Mouse (Mus musculus): ENCODE measurements at regions not wholly inside any gene's neighbourhood (a gene's known extent, or its start where the extent isn't known, plus 50 kb on each side); places are given as distances from the start of the nearest gene placed in this dataset.
A peak's percentile ranks its signal among the peaks of the same experiment; 100 is the strongest.

GRCm38 (mm10) chr4:93486455-93486854 is 151.1 kb upstream of the Tusc1 start:
- 81% methylated on average over 1 of the region's 1 CpGs for WGBS
- no peak for ATAC-seq

GRCm38 (mm10) chr4:93481247-93481646 is 145.9 kb upstream of the Tusc1 start:
- no peak overlapping the region for H3K27ac ChIP-seq (ENCODE audit: low read length)
- H3K36me3 ChIP-seq (ENCODE audit: control insufficient read depth, insufficient read depth, low read length) = no peaks in the 10 kb centered on the region
- no peak overlapping the region for H3K4me3 ChIP-seq (ENCODE audit: low read length)
- H3K4me1 ChIP-seq (ENCODE audit: control insufficient read depth, insufficient read depth, low read length) = no peaks in the 10 kb centered on the region
- peak; percentile 53; the same call in 1 of the 2 replicates for ATAC-seq
- H3K9me3 ChIP-seq (ENCODE audit: control insufficient read depth, low read length) = no peaks in the 10 kb centered on the region
- H3K9ac ChIP-seq (ENCODE audit: low read depth, low read length) = no peak overlapping the region
- no peak overlapping the region for H3K4me2 ChIP-seq (ENCODE audit: low read depth, low read length)
- WGBS = 85% methylated on average over 1 of the region's 1 CpGs
- H3K27me3 ChIP-seq (replicated peaks; ENCODE audit: control insufficient read depth, insufficient read depth, low read length) = no peaks in the 10 kb centered on the region

More at GRCm38 (mm10) chr4:93486455-93486854, 151.1 kb upstream of the Tusc1 start:
- Histone ChIP-seq H3K9ac (ENCODE audit: low read depth, low read length) (no peak overlapping the region), H3K4me3 (ENCODE audit: low read length) (no peak overlapping the region), H3K4me1 (ENCODE audit: control insufficient read depth, insufficient read depth, low read length) (no peaks in the 10 kb centered on the region), H3K4me2 (ENCODE audit: low read depth, low read length) (no peak overlapping the region), H3K36me3 (ENCODE audit: control insufficient read depth, insufficient read depth, low read length) (no peaks in the 10 kb centered on the region), H3K27ac (ENCODE audit: low read length) (no peak overlapping the region), H3K9me3 (ENCODE audit: control insufficient read depth, low read length) (no peaks in the 10 kb centered on the region), H3K27me3 (replicated peaks; ENCODE audit: control insufficient read depth, insufficient read depth, low read length) (no peaks in the 10 kb centered on the region)

GRCm38 (mm10) chr4:93477189-93477767 is 142.0 kb upstream of the Tusc1 start:
- no peak overlapping the region for H3K27ac ChIP-seq (ENCODE audit: low read length)
- no peak overlapping the region for H3K4me3 ChIP-seq (ENCODE audit: low read length)
- H3K9me3 ChIP-seq (ENCODE audit: control insufficient read depth, low read length) = no peaks in the 10 kb centered on the region
- H3K27me3 ChIP-seq (replicated peaks; ENCODE audit: control insufficient read depth, insufficient read depth, low read length) = no peaks in the 10 kb centered on the region
- H3K9ac ChIP-seq (ENCODE audit: low read depth, low read length) = no peak overlapping the region
- H3K4me2 ChIP-seq (ENCODE audit: low read depth, low read length) = no peak overlapping the region
- H3K36me3 ChIP-seq (ENCODE audit: control insufficient read depth, insufficient read depth, low read length) = no peaks in the 10 kb centered on the region
- no peaks in the 10 kb centered on the region for H3K4me1 ChIP-seq (ENCODE audit: control insufficient read depth, insufficient read depth, low read length)
- no peak for ATAC-seq

- 95% methylated on average over 1 of the region's 1 CpGs for WGBS
- no peaks in the 10 kb centered on the region for H3K9me3 ChIP-seq (ENCODE audit: control insufficient read depth, low read length)
- H3K27ac ChIP-seq (ENCODE audit: low read length) = no peak overlapping the region
- H3K4me2 ChIP-seq (ENCODE audit: low read depth, low read length) = no peak overlapping the region
- no peaks in the 10 kb centered on the region for H3K36me3 ChIP-seq (ENCODE audit: control insufficient read depth, insufficient read depth, low read length)
- no peak overlapping the region for H3K4me3 ChIP-seq (ENCODE audit: low read length)
- H3K27me3 ChIP-seq (replicated peaks; ENCODE audit: control insufficient read depth, insufficient read depth, low read length) = no peaks in the 10 kb centered on the region
- H3K4me1 ChIP-seq (ENCODE audit: control insufficient read depth, insufficient read depth, low read length) = no peaks in the 10 kb centered on the region
- H3K9ac ChIP-seq (ENCODE audit: low read depth, low read length) = no peak overlapping the region
- no peak for ATAC-seq
Observed at GRCm38 (mm10) chr4:93467998-93468397, 132.7 kb upstream of the Tusc1 start.

- H3K4me3 ChIP-seq (ENCODE audit: low read length) = no peak overlapping the region
- ATAC-seq = no peak
- no peaks in the 10 kb centered on the region for H3K9me3 ChIP-seq (ENCODE audit: control insufficient read depth, low read length)
- no peak overlapping the region for H3K9ac ChIP-seq (ENCODE audit: low read depth, low read length)
- H3K4me1 ChIP-seq (ENCODE audit: control insufficient read depth, insufficient read depth, low read length) = no peaks in the 10 kb centered on the region
- no peaks in the 10 kb centered on the region for H3K27me3 ChIP-seq (replicated peaks; ENCODE audit: control insufficient read depth, insufficient read depth, low read length)
- H3K36me3 ChIP-seq (ENCODE audit: control insufficient read depth, insufficient read depth, low read length) = no peaks in the 10 kb centered on the region
- H3K27ac ChIP-seq (ENCODE audit: low read length) = no peak overlapping the region
- WGBS = 69% methylated on average over 1 of the region's 1 CpGs
- H3K4me2 ChIP-seq (ENCODE audit: low read depth, low read length) = no peak overlapping the region
Observed at GRCm38 (mm10) chr4:93467424-93467823, 132.1 kb upstream of the Tusc1 start.

GRCm38 (mm10) chr4:93451357-93451756 is 116.0 kb upstream of the Tusc1 start:
- H3K4me1 ChIP-seq (ENCODE audit: control insufficient read depth, insufficient read depth, low read length) = no peaks in the 10 kb centered on the region
- H3K36me3 ChIP-seq (ENCODE audit: control insufficient read depth, insufficient read depth, low read length) = no peaks in the 10 kb centered on the region
- no peaks in the 10 kb centered on the region for H3K27me3 ChIP-seq (replicated peaks; ENCODE audit: control insufficient read depth, insufficient read depth, low read length)
- H3K4me3 ChIP-seq (ENCODE audit: low read length) = no peak overlapping the region
- no peak overlapping the region for H3K4me2 ChIP-seq (ENCODE audit: low read depth, low read length)
- no peak for ATAC-seq
- no peak overlapping the region for H3K9ac ChIP-seq (ENCODE audit: low read depth, low read length)
- no peaks in the 10 kb centered on the region for H3K9me3 ChIP-seq (ENCODE audit: control insufficient read depth, low read length)
- WGBS = 45% methylated on average over 3 of the region's 3 CpGs
- no peak overlapping the region for H3K27ac ChIP-seq (ENCODE audit: low read length)

- WGBS = 91% methylated on average over 1 of the region's 1 CpGs
- Histone ChIP-seq H3K4me2 (ENCODE audit: low read depth, low read length) (no peak overlapping the region), H3K4me1 (ENCODE audit: control insufficient read depth, insufficient read depth, low read length) (no peaks in the 10 kb centered on the region), H3K36me3 (ENCODE audit: control insufficient read depth, insufficient read depth, low read length) (no peaks in the 10 kb centered on the region), H3K9ac (ENCODE audit: low read depth, low read length) (no peak overlapping the region), H3K27me3 (replicated peaks; ENCODE audit: control insufficient read depth, insufficient read depth, low read length) (no peaks in the 10 kb centered on the region), H3K9me3 (ENCODE audit: control insufficient read depth, low read length) (no peaks in the 10 kb centered on the region), H3K27ac (ENCODE audit: low read length) (no peak overlapping the region), H3K4me3 (ENCODE audit: low read length) (no peak overlapping the region)
- ATAC-seq = no peak
Observed at GRCm38 (mm10) chr4:93450831-93451230, 115.5 kb upstream of the Tusc1 start.

- no peak for ATAC-seq
Observed at GRCm38 (mm10) chr4:93444666-93445065, 109.4 kb upstream of the Tusc1 start.

GRCm38 (mm10) chr4:93438587-93439336 is 103.5 kb upstream of the Tusc1 start:
- WGBS = 65% methylated on average over 3 of the region's 3 CpGs
- Histone ChIP-seq H3K4me2 (ENCODE audit: low read depth, low read length) (no peak overlapping the region), H3K36me3 (ENCODE audit: control insufficient read depth, insufficient read depth, low read length) (no peaks in the 10 kb centered on the region), H3K9me3 (ENCODE audit: control insufficient read depth, low read length) (no peaks in the 10 kb centered on the region), H3K27ac (ENCODE audit: low read length) (no peak overlapping the region), H3K9ac (ENCODE audit: low read depth, low read length) (no peak overlapping the region), H3K27me3 (replicated peaks; ENCODE audit: control insufficient read depth, insufficient read depth, low read length) (no peaks in the 10 kb centered on the region), H3K4me3 (ENCODE audit: low read length) (no peak overlapping the region), H3K4me1 (ENCODE audit: control insufficient read depth, insufficient read depth, low read length) (no peaks in the 10 kb centered on the region; the same call in 1 of the 2 replicates)
- ATAC-seq = no peak

More at GRCm38 (mm10) chr4:93444666-93445065, 109.4 kb upstream of the Tusc1 start:
- Histone ChIP-seq H3K9ac (ENCODE audit: low read depth, low read length) (no peak overlapping the region), H3K27me3 (replicated peaks; ENCODE audit: control insufficient read depth, insufficient read depth, low read length) (no peaks in the 10 kb centered on the region), H3K9me3 (ENCODE audit: control insufficient read depth, low read length) (no peaks in the 10 kb centered on the region), H3K4me1 (ENCODE audit: control insufficient read depth, insufficient read depth, low read length) (no peaks in the 10 kb centered on the region), H3K4me3 (ENCODE audit: low read length) (no peak overlapping the region), H3K27ac (ENCODE audit: low read length) (no peak overlapping the region), H3K4me2 (ENCODE audit: low read depth, low read length) (no peak overlapping the region), H3K36me3 (ENCODE audit: control insufficient read depth, insufficient read depth, low read length) (no peaks in the 10 kb centered on the region)
